Mouse (Mus musculus): Measurements from ENCODE around the gene Cdh11.

Gene Cdh11

GRCm38 (mm10) chr8:102785592-102786416 is at the start of gene Cdh11:
Cdh11 (minus strand) TSS chr8:102785642.
- DNase-seq (ENCODE audit: low spot score in 2 of 2), result no peak

- DNase-seq (ENCODE audit: low spot score in 2 of 2), result no peak
Observed at GRCm38 (mm10) chr8:102813959-102814358, 28.5 kb upstream of the Cdh11 start.

GRCm38 (mm10) chr8:102790303-102790702 is 4.9 kb upstream of the Cdh11 start:
- no peak for DNase-seq (ENCODE audit: low spot score in 2 of 2)

DNA sequence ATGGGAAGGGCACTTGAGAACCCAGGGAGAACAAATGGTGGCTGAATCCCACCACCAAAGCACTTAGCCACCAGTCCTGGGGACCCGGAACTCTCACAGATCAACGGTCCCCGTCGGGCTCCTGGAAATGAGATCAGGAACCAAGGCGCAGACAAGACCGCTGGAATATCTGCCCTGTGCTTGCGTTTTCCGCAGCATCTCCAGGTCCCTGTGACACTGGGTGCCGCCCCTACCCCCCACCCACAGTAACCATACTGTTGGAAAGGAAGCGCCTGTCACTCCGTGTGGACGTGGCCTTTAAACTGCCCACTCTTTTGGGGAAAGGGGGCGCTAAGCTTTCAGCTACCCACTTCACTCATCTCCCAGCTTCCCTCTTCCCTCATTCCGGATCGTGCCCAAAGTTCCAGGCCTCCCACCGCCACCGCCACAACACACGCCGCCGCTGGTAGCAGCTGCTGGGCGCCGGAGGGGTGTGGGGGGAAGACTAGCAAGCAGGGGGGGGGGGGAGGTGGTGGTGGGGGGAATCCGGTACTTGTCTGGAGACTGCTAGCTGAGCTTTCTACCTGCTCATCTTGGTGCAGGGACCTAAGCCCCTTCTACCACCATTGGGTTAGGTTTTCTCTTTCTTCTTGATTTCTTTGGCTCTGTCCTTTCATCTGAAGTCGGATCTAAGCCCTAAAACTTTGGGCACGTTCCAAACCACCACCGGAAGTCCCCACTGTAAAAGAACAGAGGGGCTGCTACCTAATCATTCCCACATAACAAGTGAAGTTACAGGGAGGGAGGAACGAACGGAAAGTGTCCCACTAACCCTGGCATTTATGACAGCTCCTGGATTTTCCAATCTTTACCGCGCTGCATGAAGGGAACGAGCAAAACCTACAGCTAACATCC is 1.3 kb upstream of the Cdh11 start:
- no peak for DNase-seq (ENCODE audit: low spot score in 2 of 2)

- DNase-seq (ENCODE audit: low spot score in 2 of 2), result peak; percentile 25 to 32
Observed at GRCm38 (mm10) chr8:102784835-102785455, 497 bp downstream of the Cdh11 start.

DNA sequence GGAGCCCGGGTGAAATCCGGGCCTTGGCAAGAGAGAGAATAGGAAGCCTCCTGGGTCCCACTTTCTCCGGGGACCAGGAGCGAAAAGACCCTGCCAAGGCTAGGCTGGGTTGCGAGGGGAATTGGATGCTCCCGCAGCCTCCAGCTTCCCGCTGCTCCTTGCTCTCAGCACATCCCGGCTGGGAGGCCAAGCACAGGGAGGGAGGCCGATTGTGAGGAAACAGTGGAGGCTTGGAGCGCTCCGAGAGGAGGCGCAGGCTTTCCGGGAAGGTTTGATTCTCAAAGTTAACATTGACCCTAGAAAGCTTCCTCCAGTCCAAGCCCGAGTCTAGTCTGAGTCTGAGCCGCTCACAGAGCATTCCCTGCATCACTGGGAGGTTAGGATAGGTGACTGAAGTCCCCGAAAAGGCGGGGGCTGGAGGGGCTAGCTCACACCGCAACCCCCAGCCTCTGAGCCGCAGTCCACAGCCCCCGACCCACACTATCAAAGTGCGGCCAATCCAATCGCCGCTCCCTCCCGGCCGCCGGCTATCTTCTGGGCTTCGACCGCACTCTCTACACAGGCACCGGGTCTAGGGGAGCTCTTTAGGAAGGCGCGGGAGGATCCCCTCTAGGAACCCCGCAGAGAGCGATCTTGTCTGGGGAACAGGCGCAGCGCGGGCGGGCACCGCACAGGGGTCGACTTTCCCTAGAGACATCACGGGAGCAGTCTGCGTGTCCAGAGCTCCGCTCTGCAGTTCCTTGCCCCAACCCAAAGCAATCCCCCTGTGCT is 1.4 kb downstream of the Cdh11 start:
- peak in 1 of 2 experiments; percentile 13 for DNase-seq (ENCODE audit: low spot score in 2 of 2)

GRCm38 (mm10) chr8:102782707-102783489 is 2.5 kb downstream of the Cdh11 start:
- DNase-seq (ENCODE audit: low spot score in 2 of 2), result no peak

DNA sequence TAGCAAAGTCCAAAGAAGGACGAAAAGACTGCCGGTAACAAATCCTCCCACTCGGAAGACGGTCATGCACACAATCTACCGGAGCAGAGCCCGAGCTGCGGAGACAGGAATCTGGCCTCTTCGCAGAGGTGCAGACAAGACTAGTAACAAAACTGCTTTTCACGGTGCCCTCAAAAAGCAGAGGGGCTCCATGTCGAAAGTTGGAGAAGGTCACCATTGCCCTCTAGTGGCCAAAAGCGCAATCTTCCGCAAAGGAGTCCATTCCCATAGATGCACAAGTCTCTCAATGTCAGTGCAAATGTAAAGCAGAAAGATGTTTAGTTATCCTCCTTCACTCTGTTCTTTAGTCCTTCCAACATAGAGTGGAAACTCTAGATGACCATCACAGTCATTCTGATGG is 4.5 kb downstream of the Cdh11 start:
- DNase-seq (ENCODE audit: low spot score in 2 of 2), result peak in 1 of 2 experiments; percentile 49

DNA sequence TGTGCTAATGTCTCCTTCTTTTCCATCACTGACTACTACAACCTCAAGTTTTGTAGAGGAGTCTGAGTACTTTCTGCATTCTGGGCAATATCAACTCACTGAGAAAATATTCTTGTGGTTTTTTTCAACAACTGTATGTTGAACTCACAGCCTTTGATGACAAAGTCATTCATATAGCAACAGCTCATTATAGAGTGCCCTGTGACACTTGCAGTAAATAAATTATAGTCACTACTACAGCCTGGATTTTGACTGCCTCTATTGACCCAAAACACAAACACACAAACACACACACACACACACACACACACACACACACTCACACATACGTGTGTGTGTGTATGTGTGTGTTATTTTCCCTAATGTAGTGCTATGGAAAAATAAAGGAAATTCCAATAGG is 10.8 kb downstream of the Cdh11 start:
- no peak for DNase-seq (ENCODE audit: low spot score in 2 of 2)

GRCm38 (mm10) chr8:102771456-102771855 is 14.0 kb downstream of the Cdh11 start:
- no peak for DNase-seq (ENCODE audit: low spot score in 2 of 2)

- DNase-seq (ENCODE audit: low spot score in 2 of 2), result no peak
Observed at GRCm38 (mm10) chr8:102753839-102754238, 31.6 kb downstream of the Cdh11 start.

GRCm38 (mm10) chr8:102742940-102743339 is 42.5 kb downstream of the Cdh11 start:
- no peak for DNase-seq (ENCODE audit: low spot score in 2 of 2)

GRCm38 (mm10) chr8:102742008-102742591 is 43.3 kb downstream of the Cdh11 start:
- DNase-seq (ENCODE audit: low spot score in 2 of 2), result no peak

DNA sequence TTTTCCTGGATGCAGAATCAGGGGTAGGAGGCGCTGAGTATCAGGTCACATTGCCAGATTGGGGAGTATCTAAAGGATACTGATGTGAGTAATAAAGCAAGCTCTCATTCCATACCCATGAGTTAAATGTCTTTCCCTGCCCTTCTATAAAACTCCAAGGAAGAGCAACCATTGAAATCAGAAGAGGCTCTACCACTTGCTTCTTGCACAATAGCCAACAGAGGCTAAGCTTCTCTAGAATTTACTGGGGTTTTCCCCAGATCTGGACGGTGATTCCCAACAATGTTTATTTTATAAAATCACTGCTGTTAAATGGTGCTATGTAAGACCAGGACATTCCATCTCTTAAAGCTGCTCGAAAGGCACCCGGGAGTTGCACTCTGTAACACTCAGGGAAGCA is 44.5 kb downstream of the Cdh11 start:
- no peak for DNase-seq (ENCODE audit: low spot score in 2 of 2)

DNA sequence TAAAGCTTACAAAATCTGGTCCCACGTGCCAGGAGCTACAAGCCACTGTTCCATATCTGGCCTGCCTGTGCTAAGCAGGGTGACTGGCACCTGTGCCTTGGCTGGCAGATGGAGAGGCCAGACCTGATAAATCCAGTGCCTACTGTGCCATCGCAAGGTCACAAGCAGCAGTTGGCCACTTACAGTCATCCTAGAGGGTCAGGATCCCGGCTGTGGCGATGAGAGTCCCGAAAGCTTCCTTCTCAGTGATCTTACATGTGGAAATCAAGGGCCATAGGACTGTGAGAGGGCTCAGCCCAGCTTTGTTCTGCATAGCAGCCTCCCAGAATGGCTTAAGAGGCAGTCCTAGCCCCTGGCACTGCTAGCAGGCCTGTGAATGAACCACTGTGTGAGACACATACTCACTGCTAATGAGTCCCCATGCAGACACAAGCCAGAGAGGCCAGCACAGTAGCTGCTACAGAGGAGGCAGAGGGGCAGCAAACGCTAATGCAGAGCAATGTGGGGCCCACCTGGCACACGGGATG is 46.4 kb downstream of the Cdh11 start:
- peak; percentile 67 to 68 for DNase-seq (ENCODE audit: low spot score in 2 of 2)

DNA sequence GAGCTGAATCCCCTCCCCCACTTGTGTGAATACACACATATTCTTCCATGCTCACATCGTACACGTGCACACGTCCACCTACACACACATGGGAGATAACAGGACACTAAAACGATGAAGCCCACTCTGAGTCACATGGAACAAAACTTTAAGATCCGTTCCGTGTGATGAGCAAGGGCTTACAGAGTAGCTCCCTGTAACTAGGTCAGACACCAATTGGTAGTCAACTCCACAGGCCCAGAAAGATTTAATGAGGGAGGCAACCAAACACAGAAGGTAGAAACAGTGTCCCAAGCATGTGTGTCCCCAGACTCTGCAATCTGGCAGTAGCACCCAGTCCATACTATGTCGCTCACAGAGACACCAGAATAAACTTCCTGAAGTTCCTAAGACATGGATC is 47.0 kb downstream of the Cdh11 start:
- DNase-seq (ENCODE audit: low spot score in 2 of 2), result no peak

GRCm38 (mm10) chr8:102734419-102734818 is 51.0 kb downstream of the Cdh11 start:
- no peak for DNase-seq (ENCODE audit: low spot score in 2 of 2)

DNA sequence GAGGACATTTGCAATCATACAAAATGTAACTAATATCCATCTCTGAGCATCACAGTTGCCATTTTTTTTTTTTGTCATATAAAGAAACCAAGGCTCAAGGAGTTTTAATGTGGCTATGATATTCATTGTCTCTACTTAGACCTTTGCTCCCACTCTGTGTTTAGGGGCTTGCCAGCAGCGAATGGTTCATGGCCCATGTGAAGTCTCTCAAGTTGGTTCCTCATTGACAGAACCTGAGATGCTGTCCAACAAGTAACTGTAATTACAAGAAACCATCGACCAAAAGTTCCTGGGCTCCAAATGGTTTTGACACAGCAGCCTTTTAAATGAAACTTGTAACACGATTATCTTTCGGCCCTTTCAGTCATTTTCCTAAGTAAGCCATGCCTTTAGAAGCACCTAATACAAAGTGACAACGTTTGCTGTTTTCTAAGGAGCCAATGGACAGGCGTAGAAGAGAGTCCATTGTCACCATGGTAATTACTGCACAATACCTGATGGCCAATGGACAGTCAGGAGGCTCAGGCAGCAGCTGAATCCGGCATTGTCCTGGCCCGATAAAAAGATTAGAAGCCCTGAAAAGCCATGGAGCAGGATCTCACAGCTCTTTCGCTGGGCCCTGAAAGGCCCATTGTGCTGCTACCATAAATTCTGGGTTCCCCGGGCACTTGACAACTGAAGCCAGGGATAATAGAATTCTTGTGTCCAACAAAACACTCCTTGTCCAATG is 59.1 kb downstream of the Cdh11 start:
- DNase-seq (ENCODE audit: low spot score in 2 of 2), result no peak

DNA sequence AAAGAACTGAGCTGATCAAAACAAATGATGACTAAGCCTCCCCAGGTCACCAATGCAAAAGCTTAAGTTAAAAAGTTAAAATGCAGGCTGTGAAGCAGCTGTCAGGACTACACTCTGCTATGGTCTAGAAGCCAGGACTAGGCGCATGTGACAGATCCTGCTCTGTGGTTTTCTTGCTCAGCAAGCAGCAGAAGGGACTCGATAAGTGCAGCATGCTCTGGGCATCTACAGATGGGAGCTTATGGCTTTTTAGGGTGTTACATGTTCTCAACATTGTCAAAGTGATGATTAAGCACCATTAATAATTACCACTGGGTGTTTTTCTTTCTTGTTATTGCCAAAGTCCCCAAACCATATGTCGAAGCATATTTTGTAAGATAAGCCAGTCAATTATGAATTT is 59.9 kb downstream of the Cdh11 start:
- DNase-seq (ENCODE audit: low spot score in 2 of 2), result no peak
